Mouse (Mus musculus) CD4-positive, CD25-positive, alpha-beta regulatory T cell, adult 4 months (primary cell): ENCODE results near the gene Zc3hav1. TPM values are rescaled to one million over a fixed set of nuclear protein-coding genes. Genes with fewer than 3 reads are reported as not detected.
"Not testable (repeated sequence)": the region's sequence is repeated elsewhere in the genome, so short reads cannot be mapped to it uniquely, and the experiment has no call there.

Source experiments
- ATAC-seq: one replicate; pipeline ENCODE4 v1.8.0; 2017
- polyA plus RNA-seq, 2 experiments: library from polyadenylated mRNA; unstranded; fragments of 100-300 nt; shearing (Covaris generic); gene quantifications; one replicate each; pipeline ENCODE4 v1.2.1; 2017

The Zc3hav1 gene
- 100 to 1,000 TPM; 189 to 215 TPM for polyA plus RNA-seq

- ATAC-seq: peak; percentile 77
Measured at GRCm38 (mm10) chr6:38353811-38354722, at the start of gene Zc3hav1. Gene Zc3hav1 (minus strand): TSS chr6:38354603.

DNA sequence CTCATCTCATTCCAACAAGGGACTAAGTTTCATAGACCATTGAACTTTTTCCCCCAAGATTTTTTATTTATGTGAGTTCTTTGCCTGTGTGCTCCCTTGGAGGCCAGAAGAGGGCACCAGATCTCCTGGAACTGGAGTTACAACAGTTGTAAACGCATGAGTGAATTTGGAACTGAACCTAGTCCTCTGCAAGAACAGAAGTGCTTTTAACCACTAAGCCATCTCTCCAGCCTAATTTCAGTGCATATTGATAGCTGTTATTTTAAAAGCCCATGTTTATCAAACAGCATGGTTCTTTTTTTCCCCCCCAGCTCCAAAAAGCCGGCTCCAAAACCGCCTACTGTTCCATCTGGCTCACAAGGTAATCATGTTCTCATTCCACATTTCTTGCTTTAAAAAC lies 35.3 kb upstream of the Zc3hav1 start:
- ATAC-seq: peak; percentile 49

GRCm38 (mm10) chr6:38381129-38381771 lies 26.8 kb upstream of the Zc3hav1 start, which contains the start of gene Ttc26:
Gene Ttc26 (plus strand): TSS chr6:38381469.
- peak; percentile 99 for ATAC-seq

DNA sequence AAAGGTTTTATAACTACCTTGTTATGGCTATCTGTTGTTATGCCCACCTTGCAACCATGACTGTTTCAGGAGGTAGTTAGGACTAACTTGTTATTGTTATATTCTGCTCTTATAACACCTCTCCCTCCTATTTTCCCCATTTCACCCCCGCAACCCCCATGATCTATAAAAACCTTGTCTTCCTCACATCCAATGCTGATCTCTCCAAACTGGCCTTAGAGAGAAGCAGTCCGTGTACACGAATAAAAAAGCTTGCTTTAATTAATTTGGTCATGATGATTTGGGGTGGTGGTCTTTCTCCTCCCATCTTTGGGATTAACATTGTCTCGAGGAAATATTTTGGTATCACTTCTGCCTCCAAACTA lies 26.3 kb upstream of the Zc3hav1 start:
- no peak for ATAC-seq

DNA sequence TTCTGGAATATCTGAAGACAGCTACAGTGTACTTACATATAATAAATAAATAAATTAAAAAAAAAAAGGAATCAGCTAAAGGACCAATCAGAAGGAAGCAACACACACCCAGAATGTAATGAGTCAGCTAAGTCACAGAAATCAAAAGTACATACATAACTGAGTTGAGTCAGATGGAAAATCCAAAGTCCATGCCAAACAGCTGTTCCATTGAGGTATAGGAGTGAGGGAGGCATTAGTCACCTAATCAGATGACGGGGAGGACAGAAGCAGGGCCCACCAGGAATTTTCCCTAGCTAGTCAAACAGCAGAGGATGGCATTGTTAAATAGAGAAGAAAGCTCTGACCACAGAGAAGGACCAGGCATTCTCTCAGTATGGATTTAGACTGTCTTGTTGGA lies 19.9 kb upstream of the Zc3hav1 start:
- no peak for ATAC-seq

DNA sequence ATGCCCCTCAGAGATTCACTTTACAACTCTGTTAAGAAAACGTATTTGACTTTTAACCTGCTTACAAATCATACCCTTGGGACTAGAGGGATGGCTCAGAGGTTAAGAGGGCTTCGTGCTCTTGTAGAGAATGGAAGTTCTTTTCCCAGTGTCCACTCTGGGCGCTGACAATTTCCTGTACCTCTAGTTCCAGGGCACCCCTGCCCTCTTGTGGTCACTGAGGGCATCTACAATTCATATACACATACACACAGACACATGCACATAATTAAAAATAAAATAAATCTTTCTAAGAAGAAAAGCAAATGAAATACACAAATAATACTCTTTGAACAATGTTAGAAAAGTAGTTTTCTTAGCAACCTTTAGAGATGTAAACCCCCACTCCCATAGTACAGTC lies 15.5 kb upstream of the Zc3hav1 start:
- no peak for ATAC-seq

GRCm38 (mm10) chr6:38364121-38364520 lies 9.7 kb upstream of the Zc3hav1 start:
- ATAC-seq: no peak

GRCm38 (mm10) chr6:38363370-38363769 lies 9.0 kb upstream of the Zc3hav1 start:
- no peak for ATAC-seq

- ATAC-seq: no peak
Measured at GRCm38 (mm10) chr6:38361937-38362336, 7.5 kb upstream of the Zc3hav1 start.

DNA sequence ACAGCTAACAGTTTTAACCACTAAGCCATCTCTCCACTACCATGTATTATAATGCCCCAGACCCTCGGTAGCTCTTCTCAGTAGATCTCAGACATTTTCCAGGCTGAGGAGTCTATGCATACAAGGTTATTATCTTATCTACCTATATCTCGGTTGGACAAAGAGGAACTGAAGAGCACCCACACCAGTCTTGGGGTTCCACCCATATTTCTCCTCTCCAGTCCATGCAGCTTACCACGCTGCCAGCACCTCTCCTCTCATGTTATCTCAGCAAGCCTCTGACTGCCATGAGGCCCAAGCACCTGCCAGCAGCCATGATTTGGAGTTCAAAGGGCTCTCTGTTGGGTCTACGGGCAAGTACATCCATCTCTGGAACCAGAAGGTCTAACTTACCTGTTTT lies 6.7 kb upstream of the Zc3hav1 start:
- no peak for ATAC-seq

GRCm38 (mm10) chr6:38359736-38360499 lies 5.5 kb upstream of the Zc3hav1 start:
- ATAC-seq: peak; percentile 89

DNA sequence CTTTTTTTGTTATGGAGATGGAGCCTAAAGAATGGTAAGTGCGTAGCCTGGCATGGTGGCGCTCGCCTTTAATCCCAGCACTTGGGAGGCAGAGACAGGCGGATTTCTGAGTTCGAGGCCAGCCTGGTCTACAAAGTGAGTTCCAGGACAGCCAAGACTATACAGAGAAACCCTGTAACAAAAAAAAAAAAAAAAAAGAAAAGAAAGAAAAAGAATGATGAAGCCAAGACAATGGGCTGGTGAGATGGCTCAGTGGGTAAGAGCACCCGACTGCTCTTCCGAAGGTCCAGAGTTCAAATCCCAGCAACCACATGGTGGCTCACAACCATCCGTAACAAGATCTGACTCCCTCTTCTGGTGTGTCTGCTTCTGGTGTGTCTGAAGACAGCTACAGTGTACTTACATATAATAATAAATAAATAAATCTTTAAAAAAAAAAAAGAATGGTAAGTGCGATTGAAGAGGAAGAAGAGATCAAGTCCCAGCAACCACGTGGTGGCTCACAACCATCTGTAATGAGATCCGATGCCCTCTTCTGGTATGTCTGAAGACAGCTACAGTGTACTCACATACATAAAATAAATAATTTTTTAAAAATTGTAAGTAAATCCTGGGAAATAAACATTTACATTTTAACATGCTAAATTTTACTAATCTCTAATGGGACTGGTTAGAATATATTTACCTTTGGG lies 4.8 kb upstream of the Zc3hav1 start:
- ATAC-seq: not testable (repeated sequence)

- ATAC-seq: no peak
Measured at GRCm38 (mm10) chr6:38358253-38359027, 4.0 kb upstream of the Zc3hav1 start.

DNA sequence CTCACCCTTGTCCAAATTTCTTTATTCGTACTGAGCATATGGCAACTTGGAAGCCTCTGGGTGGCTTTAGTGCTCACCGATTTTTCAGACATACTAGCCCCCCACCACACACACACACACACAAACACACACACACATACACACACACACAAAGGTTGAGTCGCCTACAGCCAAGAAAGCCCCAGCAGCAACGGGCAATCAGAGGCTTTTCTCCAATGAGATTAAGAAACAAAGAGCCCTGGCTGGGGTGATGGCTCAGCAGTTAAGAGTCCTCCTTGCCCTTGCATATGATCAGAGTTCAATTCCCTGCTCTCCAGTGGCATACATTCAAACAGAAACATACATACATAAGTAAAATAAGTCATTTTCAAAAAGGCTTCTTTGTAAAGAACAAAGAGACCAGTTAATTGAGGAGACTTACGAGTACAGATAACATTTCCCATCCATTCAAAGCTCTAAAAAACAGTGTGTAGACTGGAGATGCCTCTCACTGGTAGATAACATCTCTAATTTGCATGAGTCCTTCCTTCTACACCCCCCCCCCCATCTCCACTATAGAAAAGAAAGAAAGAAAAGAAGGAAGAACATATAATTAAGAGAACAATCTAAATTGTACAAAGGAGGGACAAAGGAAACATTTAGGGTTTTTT lies 3.3 kb upstream of the Zc3hav1 start:
- ATAC-seq: no peak

DNA sequence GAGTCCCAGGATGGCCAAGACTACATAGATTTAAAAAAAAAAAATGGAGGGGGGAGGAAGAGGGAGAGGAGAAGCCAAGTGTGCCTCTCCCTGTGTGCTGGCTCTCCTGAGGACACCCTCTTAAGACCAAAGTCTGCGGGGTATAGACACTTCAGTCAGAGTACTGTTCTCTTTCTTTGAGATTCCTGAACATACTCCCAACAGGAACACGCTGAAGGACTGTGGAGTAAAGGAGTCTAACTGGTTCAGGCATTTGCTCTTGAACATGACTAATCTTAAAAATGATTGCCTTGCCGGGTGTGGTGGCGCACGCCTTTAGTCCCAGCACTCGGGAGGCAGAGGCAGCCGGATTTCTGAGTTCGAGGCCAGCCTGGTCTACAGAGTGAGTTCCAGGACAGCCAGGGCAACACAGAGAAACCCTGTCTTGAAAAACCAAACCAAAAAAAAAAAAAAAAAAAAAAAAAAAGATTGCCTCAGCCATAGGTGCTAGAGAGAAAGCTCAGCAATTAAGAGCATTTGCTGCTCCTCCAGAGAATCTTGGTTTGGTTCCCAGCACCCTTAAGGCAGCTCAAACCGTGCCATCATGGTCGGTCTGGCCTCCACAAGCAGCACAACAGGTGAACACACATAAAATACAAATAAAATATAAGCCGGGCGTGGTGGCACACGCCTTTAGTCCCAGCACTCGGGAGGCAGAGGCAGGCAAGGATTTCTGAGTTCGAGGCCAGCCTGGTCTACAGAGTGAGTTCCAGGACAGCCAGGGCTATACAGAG lies 2.4 kb upstream of the Zc3hav1 start:
- not testable (repeated sequence) for ATAC-seq

- no peak for ATAC-seq
Measured at GRCm38 (mm10) chr6:38355862-38356261, 1.5 kb upstream of the Zc3hav1 start.

DNA sequence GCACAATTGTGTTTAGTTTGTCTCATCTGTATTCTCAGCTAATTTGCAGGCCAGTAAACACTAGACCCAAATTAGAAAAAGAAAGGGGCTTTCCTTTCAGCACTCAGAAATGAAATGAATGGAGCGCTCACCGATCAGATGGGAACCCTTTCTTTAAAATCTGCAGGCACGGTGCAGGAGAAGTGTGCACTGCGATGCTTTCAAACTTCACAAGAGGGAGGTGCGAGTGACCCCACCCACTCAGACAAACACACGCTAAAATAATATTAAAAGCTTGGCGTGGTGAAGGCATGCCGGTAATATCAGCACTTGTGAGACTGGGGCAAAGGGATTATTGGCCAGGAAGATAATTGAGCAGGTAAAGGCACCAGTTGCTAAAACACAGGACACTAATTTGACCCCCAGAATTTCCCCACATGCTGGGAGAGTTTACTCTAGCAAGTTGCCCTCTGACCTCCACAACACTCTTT lies 986 bp upstream of the Zc3hav1 start:
- no peak for ATAC-seq

- ATAC-seq: no peak
Measured at GRCm38 (mm10) chr6:38354723-38355353, 435 bp upstream of the Zc3hav1 start.

DNA sequence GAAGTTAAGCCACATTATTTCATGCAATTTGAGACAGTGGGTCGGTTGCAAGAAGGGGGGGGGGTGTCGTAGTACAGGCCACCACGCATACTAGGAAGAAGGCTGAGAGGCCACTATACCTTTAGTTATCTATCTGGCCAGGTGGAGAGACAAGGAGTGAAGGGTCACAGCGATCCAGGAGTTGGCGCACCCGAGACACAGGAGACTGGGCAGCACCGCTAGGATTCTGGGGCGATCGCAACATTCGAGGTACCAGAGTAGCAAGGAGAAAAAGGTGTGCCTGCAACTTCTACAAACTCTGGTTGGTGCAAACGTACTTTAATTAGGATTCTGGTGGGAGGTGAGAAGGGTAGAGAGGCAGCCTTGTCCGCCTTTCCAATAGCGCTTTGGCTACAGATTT lies 1.2 kb downstream of the Zc3hav1 start:
- no peak for ATAC-seq

- peak; percentile 6 for ATAC-seq
Measured at GRCm38 (mm10) chr6:38352451-38352850, 2.0 kb downstream of the Zc3hav1 start.
